Mouse (Mus musculus) neural tube, embryonic 11.5 days (tissue): ENCODE data around the gene Asic1. TPM values are rescaled to one million over a fixed set of nuclear protein-coding genes. Genes with fewer than 3 reads are reported as not detected.

Source experiments
- ATAC-seq: fragments of 200-750 bp; cut with Nextera tagmentation; 2 replicates; pipeline ENCODE4 v1.8.0; 2017; ENCODE audit warnings: moderate number of reproducible peaks, mild to moderate bottlenecking, moderate TSS enrichment, moderate library complexity; ENCODE audit not compliant: insufficient read depth, low FRiP score, low TSS enrichment
- DNase-seq: peaks from one replicate; pipeline ENCODE4 v3.0.0-alpha.2; 2015; ENCODE audit warnings: low spot score
- H3K27ac ChIP-seq: fragments of 300-500 bp; sonication (generic); 2 replicates; pipeline ENCODE4 v1.5.1; 2014; ENCODE audit warnings: low read depth, mild to moderate bottlenecking, low read length
- H3K27me3 ChIP-seq: fragments of 300-500 bp; sonication (generic); 2 replicates; pipeline ENCODE4 v1.6.1; 2014; ENCODE audit warnings: mild to moderate bottlenecking, low read length, mixed read lengths; ENCODE audit not compliant: control insufficient read depth, insufficient read depth
- H3K36me3 ChIP-seq: fragments of 300-500 bp; sonication (generic); 2 replicates; pipeline ENCODE4 v1.6.1; 2014; ENCODE audit warnings: mild to moderate bottlenecking, low read length, moderate library complexity, mixed read lengths; ENCODE audit not compliant: control insufficient read depth, insufficient read depth
- H3K4me1 ChIP-seq: fragments of 300-500 bp; sonication (generic); 2 replicates; pipeline ENCODE4 v1.6.1; 2014; ENCODE audit warnings: low read length, mixed read lengths; ENCODE audit not compliant: control insufficient read depth, insufficient read depth
- H3K4me2 ChIP-seq: fragments of 300-500 bp; sonication (generic); 2 replicates; pipeline ENCODE4 v1.6.1; 2014; ENCODE audit warnings: low read depth, mild to moderate bottlenecking, moderate library complexity
- H3K4me3 ChIP-seq: fragments of 300-500 bp; sonication (generic); 2 replicates; pipeline ENCODE4 v1.5.1; 2014; ENCODE audit warnings: low read depth, low read length
- H3K9ac ChIP-seq: fragments of 300-500 bp; sonication (generic); 2 replicates; pipeline ENCODE4 v1.6.1; 2014; ENCODE audit warnings: mild to moderate bottlenecking, low read length
- H3K9me3 ChIP-seq: fragments of 300-500 bp; sonication (generic); 2 replicates; pipeline ENCODE4 v1.6.1; 2016; ENCODE audit warnings: low read length; ENCODE audit not compliant: control insufficient read depth
- WGBS: fragments of 180-500 bp; shearing (Covaris S2); extraction: QIAGEN DNeasy Blood & Tissue Kit; methylation state at CpG from one replicate; pipeline ENCODE4 v1.1.7; 2014; 5-methylcytosine and 5-hydroxymethylcytosine counted together
- polyA plus RNA-seq: library from polyadenylated mRNA; unstranded; fragments of >200 nt; fragmentation: Nextera tagmentation; extraction: Ambion mirVana; gene quantifications from 2 replicates; pipeline ENCODE4 v1.2.1, GENCODE M21; 2014

The Asic1 gene
- polyA plus RNA-seq, 1 experiment from 2014 or later, result 15.1 TPM

DNA sequence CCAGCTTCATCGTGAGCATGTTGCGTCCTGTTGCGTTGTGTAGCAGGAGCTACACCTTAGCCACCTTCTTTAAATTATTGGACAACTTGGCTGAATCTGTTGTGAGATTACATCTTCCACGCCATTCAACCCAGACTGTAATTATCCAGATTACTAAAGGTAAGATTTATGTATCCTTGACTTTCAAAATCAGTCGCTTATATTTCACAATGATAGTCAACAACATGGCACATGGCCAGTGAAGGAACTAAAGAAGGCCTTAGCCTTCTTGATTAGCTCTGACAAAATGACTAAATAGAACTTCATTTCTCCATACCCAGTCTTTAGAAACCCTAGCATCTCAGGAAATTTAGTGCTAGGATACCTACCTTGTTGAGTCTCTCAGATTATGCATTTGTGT, 63.0 kb downstream of the Asic1 start:
- ATAC-seq, result no peak

DNA sequence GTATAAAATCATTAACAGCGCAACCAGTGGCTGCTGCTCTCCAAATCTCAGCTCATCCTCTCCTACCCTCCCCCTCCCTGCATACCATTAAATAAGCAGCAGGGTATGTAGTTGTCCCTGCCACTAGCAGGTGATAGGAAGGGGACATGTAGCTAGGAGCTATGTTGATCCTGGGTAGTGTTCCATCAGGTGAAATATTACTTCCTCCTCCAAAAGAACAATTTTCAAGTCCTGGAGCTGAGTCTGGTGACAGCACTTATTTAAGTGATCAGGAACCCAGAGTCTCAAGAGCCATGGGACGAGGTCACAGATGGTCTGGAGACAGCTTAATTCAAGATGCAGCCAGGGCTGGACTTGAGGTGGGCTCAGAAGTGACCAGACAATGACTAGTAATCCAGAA, 65.5 kb downstream of the Asic1 start:
- Histone ChIP-seq H3K27ac (no peak overlapping the region), H3K9ac (no peak overlapping the region), H3K9me3 (no peaks in the 10 kb centered on the region), H3K4me1 (no peaks in the 10 kb centered on the region; the same call in 1 of the 2 replicates), H3K36me3 (peaks cover 16% of the 10 kb centered on the region), H3K27me3 (no peaks in the 10 kb centered on the region), H3K4me3 (no peak overlapping the region), H3K4me2 (no peak overlapping the region)
- WGBS, result 98% methylated on average over 2 of the region's 2 CpGs
- no peak for ATAC-seq
- no peak for DNase-seq

More for the DNA sequence above, 63.0 kb downstream of the Asic1 start:
- Histone ChIP-seq H3K27me3 (no peaks in the 10 kb centered on the region), H3K4me1 (no peaks in the 10 kb centered on the region; the same call in 1 of the 2 replicates), H3K4me2 (no peak overlapping the region), H3K36me3 (peaks cover 18% of the 10 kb centered on the region), H3K27ac (no peak overlapping the region), H3K9ac (no peak overlapping the region), H3K4me3 (no peak overlapping the region), H3K9me3 (no peaks in the 10 kb centered on the region)
- WGBS, result 95% methylated on average over 5 of the region's 5 CpGs
- DNase-seq, result no peak

DNA sequence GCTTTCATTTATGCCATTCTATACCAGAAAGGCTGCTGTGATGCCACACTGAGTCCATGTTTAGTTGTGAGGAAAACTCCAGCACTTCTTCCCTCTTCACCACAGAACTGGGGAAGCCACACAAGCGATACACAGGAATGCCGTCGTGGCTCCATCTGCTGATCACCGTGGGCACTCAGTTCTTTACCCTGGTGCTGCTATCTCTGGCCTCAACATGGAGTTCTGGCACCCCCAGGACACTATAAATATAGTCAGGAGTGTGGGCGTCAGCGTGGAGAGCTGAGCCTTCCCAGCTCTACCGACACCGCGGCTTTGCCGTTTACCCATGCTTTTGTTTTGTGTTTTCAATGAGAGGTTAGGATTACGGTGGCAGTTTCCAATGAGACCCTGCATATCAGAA, 66.5 kb downstream of the Asic1 start:
- Histone ChIP-seq H3K4me2 (no peak overlapping the region), H3K4me3 (no peak overlapping the region), H3K36me3 (peaks cover 18% of the 10 kb centered on the region), H3K27ac (no peak overlapping the region), H3K4me1 (no peaks in the 10 kb centered on the region; the same call in 1 of the 2 replicates), H3K9ac (no peak overlapping the region), H3K9me3 (no peaks in the 10 kb centered on the region), H3K27me3 (no peaks in the 10 kb centered on the region)
- no peak for DNase-seq
- no peak for ATAC-seq
- 95% methylated on average over 11 of the region's 11 CpGs for WGBS

DNA sequence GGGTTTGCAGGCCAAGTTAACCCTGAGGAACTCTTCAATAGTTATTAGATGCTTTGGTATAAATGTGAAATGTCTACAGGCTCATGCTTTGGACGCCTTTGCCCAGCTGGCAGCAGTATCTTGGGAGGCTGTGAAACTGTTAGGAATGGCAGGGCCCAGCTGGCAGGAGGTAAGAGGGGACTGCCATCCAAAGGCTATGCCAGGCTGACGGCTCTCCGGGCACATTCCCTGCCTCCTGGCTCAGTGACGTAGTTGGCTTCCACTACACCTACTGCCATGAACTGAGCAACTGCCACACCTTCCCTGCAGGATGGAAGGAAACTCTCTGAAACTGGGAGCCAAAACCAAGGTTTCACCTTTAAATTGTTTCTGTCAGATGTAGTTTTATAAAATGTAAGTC, 70.1 kb downstream of the Asic1 start:
- H3K9ac ChIP-seq, result no peak overlapping the region
- no peaks in the 10 kb centered on the region for H3K9me3 ChIP-seq
- H3K4me1 ChIP-seq, result no peaks in the 10 kb centered on the region; the same call in 1 of the 2 replicates
- ATAC-seq (no peak), DNase-seq (no peak)
- no peak overlapping the region for H3K4me3 ChIP-seq
- H3K27me3 ChIP-seq, result no peaks in the 10 kb centered on the region
- WGBS, result 96% methylated on average over 4 of the region's 4 CpGs
- no peak overlapping the region for H3K27ac ChIP-seq
- no peak overlapping the region for H3K4me2 ChIP-seq
- peaks cover 14% of the 10 kb centered on the region for H3K36me3 ChIP-seq

Other genes starting within 250 kb of the Asic1 start
- gene Nckap5l, start 212.6 kb upstream of the Asic1 start, polyA plus RNA-seq, result 14.9 TPM in 2 replicates
- 17.6 and 18.1 TPM in 2 replicates for gene Bcdin3d, start 195.6 kb upstream of the Asic1 start, polyA plus RNA-seq
- 1.5 and 2.3 TPM in 2 replicates for gene Faim2, start 142.2 kb upstream of the Asic1 start, polyA plus RNA-seq
- gene Aqp2, start 91.3 kb upstream of the Asic1 start, polyA plus RNA-seq, result not detected in 2 replicates
- gene Aqp5, start 79.6 kb upstream of the Asic1 start, polyA plus RNA-seq, result 0.27 and 0.59 TPM in 2 replicates
- gene Aqp6, start 69.0 kb upstream of the Asic1 start, polyA plus RNA-seq, result 0.64 and 0.66 TPM in 2 replicates
- 175 and 185 TPM in 2 replicates for gene Racgap1, start 18.7 kb upstream of the Asic1 start, polyA plus RNA-seq
- gene Smarcd1, start 31.8 kb downstream of the Asic1 start, polyA plus RNA-seq, result 117 and 135 TPM in 2 replicates
- not detected in 2 replicates for gene Gm17349, start 35.1 kb downstream of the Asic1 start, polyA plus RNA-seq
- gene Gpd1, start 47.1 kb downstream of the Asic1 start, polyA plus RNA-seq, result 0.32 and 0.33 TPM in 2 replicates
- gene Cox14, start 55.2 kb downstream of the Asic1 start, polyA plus RNA-seq, result 134 and 135 TPM in 2 replicates
- 65.1 and 69.7 TPM in 2 replicates for gene Cers5, start 102.5 kb downstream of the Asic1 start, polyA plus RNA-seq
- 33.1 and 40.0 TPM in 2 replicates for gene Lima1, start 205.1 kb downstream of the Asic1 start, polyA plus RNA-seq